Mouse (Mus musculus) gastrocnemius, postnatal 25 days (tissue): ENCODE measurements around the gene Prdm10. TPM values are rescaled to one million over a fixed set of nuclear protein-coding genes. Genes with fewer than 3 reads are reported as not detected.
A peak's percentile ranks its signal among the peaks of the same experiment; 100 is the strongest.

Experiments used
- DNase-seq: peaks from one replicate; pipeline ENCODE4 v3.0.0; 2022
- total RNA-seq, 2 experiments: library from RNA; stranded (reverse); gene quantifications; 1 replicate in 1 of 2; 2 replicates in 1 of 2; pipeline ENCODE4 v1.2.3; 2021

The Prdm10 gene
- total RNA-seq, 2 experiments from 2014 or later = 3.0 to 3.7 TPM

GRCm38 (mm10) chr9:31262226-31263105, 17.9 kb upstream of the Prdm10 start:
- DNase-seq = no peak

- no peak for DNase-seq
Measured at GRCm38 (mm10) chr9:31266013-31266659, 14.2 kb upstream of the Prdm10 start.

GRCm38 (mm10) chr9:31271221-31272015, 8.9 kb upstream of the Prdm10 start:
- no peak for DNase-seq

- DNase-seq = no peak
Measured at GRCm38 (mm10) chr9:31272160-31272559, 8.2 kb upstream of the Prdm10 start.

- DNase-seq = no peak
Measured at GRCm38 (mm10) chr9:31278651-31279050, 1.7 kb upstream of the Prdm10 start.

GRCm38 (mm10) chr9:31279306-31279705, 1.0 kb upstream of the Prdm10 start:
- DNase-seq = no peak

- no peak for DNase-seq
Measured at GRCm38 (mm10) chr9:31279885-31280365, 413 bp upstream of the Prdm10 start.

- DNase-seq = peak; percentile 87
Measured at GRCm38 (mm10) chr9:31281011-31281662, 799 bp downstream of the Prdm10 start.

GRCm38 (mm10) chr9:31281663-31282015, 1.3 kb downstream of the Prdm10 start:
- DNase-seq = no peak

GRCm38 (mm10) chr9:31282536-31282935, 2.2 kb downstream of the Prdm10 start:
- no peak for DNase-seq

- DNase-seq = no peak
Measured at GRCm38 (mm10) chr9:31283044-31283443, 2.7 kb downstream of the Prdm10 start.

- DNase-seq = no peak
Measured at GRCm38 (mm10) chr9:31283911-31284310, 3.6 kb downstream of the Prdm10 start.

- no peak for DNase-seq
Measured at GRCm38 (mm10) chr9:31290201-31290862, 10.0 kb downstream of the Prdm10 start.

GRCm38 (mm10) chr9:31291978-31292377, 11.6 kb downstream of the Prdm10 start:
- DNase-seq = no peak

- no peak for DNase-seq
Measured at GRCm38 (mm10) chr9:31293208-31293607, 12.9 kb downstream of the Prdm10 start.

GRCm38 (mm10) chr9:31295311-31295710, 15.0 kb downstream of the Prdm10 start:
- no peak for DNase-seq

- DNase-seq = no peak
Measured at GRCm38 (mm10) chr9:31296293-31296692, 16.0 kb downstream of the Prdm10 start.

GRCm38 (mm10) chr9:31298751-31299150, 18.4 kb downstream of the Prdm10 start:
- no peak for DNase-seq

- DNase-seq = no peak
Measured at GRCm38 (mm10) chr9:31300525-31300924, 20.2 kb downstream of the Prdm10 start.

GRCm38 (mm10) chr9:31301107-31301506, 20.8 kb downstream of the Prdm10 start:
- no peak for DNase-seq

- no peak for DNase-seq
Measured at GRCm38 (mm10) chr9:31301526-31302311, 21.4 kb downstream of the Prdm10 start.
